Mouse (Mus musculus): ENCODE measurements around the gene Olfr74.
"Not testable (repeated sequence)": the region's sequence is repeated elsewhere in the genome, so short reads cannot be mapped to it uniquely, and the experiment has no call there.

- TF ChIP-seq EP300, CTCF (IDR thresholded peaks at IDR 0.05; ENCODE audit: low read depth): not testable (repeated sequence)
Observed at GRCm38 (mm10) chr2:88022474-88022873, 48.0 kb upstream of the Olfr74 start, which contains the start of gene Olfr1161.
